Mouse (Mus musculus): Measurements from ENCODE around the gene Lman1l. TPM values are rescaled to one million over a fixed set of nuclear protein-coding genes. Genes with fewer than 3 reads are reported as not detected.

Lman1l gene
- polyA plus RNA-seq, 1 experiment from 2014 or later = not detected

DNA sequence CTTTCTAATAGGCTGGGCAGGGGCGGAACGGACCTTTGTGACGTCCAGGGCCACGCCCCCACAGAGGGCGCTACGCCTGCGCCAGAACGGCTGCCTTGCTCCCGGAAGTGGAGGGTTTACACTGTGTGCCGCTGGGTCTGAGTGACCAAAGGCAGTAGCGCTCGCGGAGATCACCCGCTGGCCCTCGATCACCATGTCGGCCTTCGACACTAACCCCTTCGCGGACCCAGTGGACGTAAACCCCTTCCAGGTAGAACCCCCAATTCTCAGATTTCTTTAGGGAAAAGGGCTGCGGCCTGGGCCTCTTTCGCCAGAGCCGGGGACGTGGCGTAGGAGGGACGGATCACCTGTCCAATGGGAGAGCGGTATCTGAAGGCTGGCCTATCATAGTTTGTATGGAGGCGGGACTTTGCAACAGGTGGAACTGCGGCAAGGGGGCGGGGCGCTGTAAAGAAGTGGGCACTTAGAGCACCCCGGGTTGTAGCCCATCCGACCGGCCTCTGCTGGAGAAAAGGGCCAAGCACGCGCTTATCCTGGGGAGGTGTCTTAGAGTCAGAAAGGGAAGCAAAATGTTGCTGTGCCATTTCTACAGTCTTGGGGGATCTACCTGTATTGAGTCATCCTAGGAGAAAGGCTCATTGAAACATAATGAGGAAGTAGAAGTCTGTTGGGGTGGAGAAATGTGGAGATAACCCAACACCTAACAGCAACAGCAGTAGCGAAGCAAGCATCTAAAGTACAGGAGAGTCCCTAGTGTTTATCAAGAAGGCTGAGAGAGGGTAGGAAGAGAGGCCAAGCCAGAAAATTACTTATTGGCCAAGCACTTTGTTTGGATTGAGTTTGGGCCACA is 59.5 kb downstream of the Lman1l start, which contains the start of gene Scamp2:
Gene Scamp2 (plus strand): TSS at position 83 of the 850 bp plus-strand sequence.
- no peaks in the 10 kb centered on the region for H3K36me3 ChIP-seq (ENCODE audit: control insufficient read depth, insufficient read depth, low read length)
- peak within 1 kb of the TSS; percentile 66 for H3K9ac ChIP-seq (ENCODE audit: low read depth, low read length)
- H3K4me2 ChIP-seq (ENCODE audit: low read depth, low read length) = peak within 1 kb of the TSS; percentile 64
- H3K9me3 ChIP-seq (ENCODE audit: control insufficient read depth, low read length) = no peaks in the 10 kb centered on the region
- H3K4me1 ChIP-seq (ENCODE audit: control insufficient read depth, insufficient read depth, low read length) = peaks cover 39% of the 10 kb centered on the region
- ATAC-seq = peak; percentile 99
- under 1% methylated on average over 37 of the region's 37 CpGs for WGBS
- H3K27me3 ChIP-seq (replicated peaks; ENCODE audit: control insufficient read depth, insufficient read depth, low read length) = no peaks in the 10 kb centered on the region
- peak within 1 kb of the TSS; percentile 40 for H3K27ac ChIP-seq (ENCODE audit: low read length)
- H3K4me3 ChIP-seq (ENCODE audit: low read length) = peak within 1 kb of the TSS; percentile 55

DNA sequence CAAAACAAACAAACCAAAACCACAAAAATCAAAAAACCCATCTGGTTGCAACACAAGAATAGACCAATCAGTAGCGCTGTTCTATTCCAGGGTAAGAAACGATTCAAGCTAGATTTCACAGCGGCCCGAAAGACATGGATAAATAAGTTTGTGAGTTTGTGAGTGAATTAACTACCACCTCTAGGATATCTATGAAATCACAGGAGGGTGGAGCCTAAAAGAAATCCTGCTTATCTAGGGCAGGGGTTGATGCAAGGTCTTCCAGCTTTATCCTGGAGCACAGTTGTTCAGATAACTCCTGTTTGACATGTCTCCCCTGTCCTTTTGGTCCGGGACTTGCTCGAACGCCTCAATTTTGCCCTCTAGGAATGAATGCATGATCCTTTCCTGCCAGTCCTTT is 60.3 kb downstream of the Lman1l start:
- 22% methylated on average over 7 of the region's 7 CpGs for WGBS
- H3K4me1 ChIP-seq (ENCODE audit: control insufficient read depth, insufficient read depth, low read length) = peaks cover 30% of the 10 kb centered on the region
- H3K36me3 ChIP-seq (ENCODE audit: control insufficient read depth, insufficient read depth, low read length) = no peaks in the 10 kb centered on the region
- H3K4me2 ChIP-seq (ENCODE audit: low read depth, low read length) = peak overlapping the region; percentile 53
- no peaks in the 10 kb centered on the region for H3K9me3 ChIP-seq (ENCODE audit: control insufficient read depth, low read length)
- no peak overlapping the region for H3K27ac ChIP-seq (ENCODE audit: low read length)
- peak overlapping the region; percentile 55 for H3K4me3 ChIP-seq (ENCODE audit: low read length)
- H3K9ac ChIP-seq (ENCODE audit: low read depth, low read length) = peak overlapping the region; percentile 66
- ATAC-seq = no peak
- no peaks in the 10 kb centered on the region for H3K27me3 ChIP-seq (replicated peaks; ENCODE audit: control insufficient read depth, insufficient read depth, low read length)

DNA sequence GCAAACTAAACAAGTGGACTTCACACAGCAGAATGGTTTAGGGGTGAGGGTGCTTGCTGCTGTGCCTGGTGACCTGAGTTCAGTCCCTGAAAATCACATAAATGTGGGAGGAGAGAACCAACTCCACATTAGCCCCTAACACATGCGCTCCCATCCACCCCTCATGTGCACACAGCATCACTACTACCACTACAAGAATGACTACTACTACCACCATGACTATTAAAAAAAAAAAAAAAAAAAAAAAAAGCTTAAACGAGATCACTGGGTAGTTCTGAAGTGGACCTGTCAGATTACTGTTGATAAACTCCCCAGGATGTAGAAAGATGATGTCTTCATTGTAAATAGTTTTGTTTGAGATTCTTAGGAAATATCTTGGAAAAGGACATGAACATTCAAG is 61.0 kb downstream of the Lman1l start:
- no peaks in the 10 kb centered on the region for H3K9me3 ChIP-seq (ENCODE audit: control insufficient read depth, low read length)
- no peak overlapping the region for H3K4me3 ChIP-seq (ENCODE audit: low read length)
- H3K27me3 ChIP-seq (replicated peaks; ENCODE audit: control insufficient read depth, insufficient read depth, low read length) = no peaks in the 10 kb centered on the region
- H3K4me1 ChIP-seq (ENCODE audit: control insufficient read depth, insufficient read depth, low read length) = peaks cover 27% of the 10 kb centered on the region
- 70% methylated on average over 2 of the region's 2 CpGs for WGBS
- H3K36me3 ChIP-seq (ENCODE audit: control insufficient read depth, insufficient read depth, low read length) = no peaks in the 10 kb centered on the region
- H3K9ac ChIP-seq (ENCODE audit: low read depth, low read length) = no peak overlapping the region
- no peak overlapping the region for H3K4me2 ChIP-seq (ENCODE audit: low read depth, low read length)
- H3K27ac ChIP-seq (ENCODE audit: low read length) = no peak overlapping the region
- no peak for ATAC-seq

DNA sequence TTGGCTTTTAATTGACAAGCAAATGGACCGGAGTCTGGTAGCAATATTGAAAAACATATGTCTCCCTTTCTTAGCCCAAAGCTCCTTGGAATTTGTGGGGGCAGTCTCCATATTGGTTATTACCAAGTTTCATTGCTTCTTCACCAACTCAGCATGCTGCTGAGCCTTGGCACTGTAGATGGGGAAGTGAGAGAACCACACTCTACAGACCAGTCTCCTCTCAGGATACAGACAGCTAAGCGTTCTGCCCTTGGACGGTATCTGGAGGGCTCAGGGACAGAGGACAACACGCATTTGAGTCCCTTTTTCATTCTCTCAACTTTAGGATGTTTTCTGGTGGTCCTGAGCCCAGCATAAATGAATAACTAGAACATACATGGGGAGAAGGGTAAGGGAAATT is 61.9 kb downstream of the Lman1l start:
- no peaks in the 10 kb centered on the region for H3K36me3 ChIP-seq (ENCODE audit: control insufficient read depth, insufficient read depth, low read length)
- no peak for ATAC-seq
- H3K27ac ChIP-seq (ENCODE audit: low read length) = no peak overlapping the region
- H3K9ac ChIP-seq (ENCODE audit: low read depth, low read length) = no peak overlapping the region
- no peaks in the 10 kb centered on the region for H3K27me3 ChIP-seq (replicated peaks; ENCODE audit: control insufficient read depth, insufficient read depth, low read length)
- 84% methylated on average over 4 of the region's 4 CpGs for WGBS
- H3K4me1 ChIP-seq (ENCODE audit: control insufficient read depth, insufficient read depth, low read length) = peaks cover 25% of the 10 kb centered on the region
- no peak overlapping the region for H3K4me3 ChIP-seq (ENCODE audit: low read length)
- H3K4me2 ChIP-seq (ENCODE audit: low read depth, low read length) = no peak overlapping the region
- no peaks in the 10 kb centered on the region for H3K9me3 ChIP-seq (ENCODE audit: control insufficient read depth, low read length)

DNA sequence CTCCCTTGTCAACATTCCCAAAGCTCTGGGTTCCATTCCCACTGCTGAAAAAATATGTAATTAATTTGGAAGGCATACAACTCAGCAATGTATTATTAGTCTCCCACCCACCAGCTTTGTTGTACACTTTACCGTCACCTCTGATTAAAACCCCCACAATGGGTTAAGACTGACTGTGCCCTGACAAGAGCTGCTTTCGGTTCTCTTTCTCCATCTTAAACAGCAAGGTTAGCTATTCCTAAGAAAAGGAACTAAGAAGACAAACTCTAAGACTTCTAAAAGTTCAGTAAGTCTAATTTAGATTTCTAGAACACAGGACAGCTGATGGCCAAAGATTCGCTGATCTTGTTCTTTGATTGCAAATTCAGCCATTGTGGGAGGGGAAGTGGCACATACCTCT is 63.4 kb downstream of the Lman1l start:
- no peak overlapping the region for H3K9ac ChIP-seq (ENCODE audit: low read depth, low read length)
- H3K27me3 ChIP-seq (replicated peaks; ENCODE audit: control insufficient read depth, insufficient read depth, low read length) = no peaks in the 10 kb centered on the region
- no peak for ATAC-seq
- 80% methylated on average over 3 of the region's 3 CpGs for WGBS
- no peak overlapping the region for H3K4me3 ChIP-seq (ENCODE audit: low read length)
- no peak overlapping the region for H3K4me2 ChIP-seq (ENCODE audit: low read depth, low read length)
- H3K9me3 ChIP-seq (ENCODE audit: control insufficient read depth, low read length) = no peaks in the 10 kb centered on the region
- H3K27ac ChIP-seq (ENCODE audit: low read length) = no peak overlapping the region
- H3K4me1 ChIP-seq (ENCODE audit: control insufficient read depth, insufficient read depth, low read length) = peaks cover 15% of the 10 kb centered on the region
- H3K36me3 ChIP-seq (ENCODE audit: control insufficient read depth, insufficient read depth, low read length) = no peaks in the 10 kb centered on the region

Other genes with a start within 250 kb of the Lman1l start
- gene Ppcdc, start 180.7 kb downstream of the Lman1l start, polyA plus RNA-seq (2015; fragmentation: Nextera tagmentation; extraction: Ambion mirVana) = 25.2 and 29.4 TPM in 2 replicates
- gene Scamp5, start 152.7 kb downstream of the Lman1l start, polyA plus RNA-seq (2015; fragmentation: Nextera tagmentation; extraction: Ambion mirVana) = 15.2 and 16.2 TPM in 2 replicates
- gene Rpp25, start 116.7 kb downstream of the Lman1l start, polyA plus RNA-seq (2015; fragmentation: Nextera tagmentation; extraction: Ambion mirVana) = 6.3 and 6.8 TPM in 2 replicates
- gene Cox5a, start 99.5 kb downstream of the Lman1l start, polyA plus RNA-seq (2015; fragmentation: Nextera tagmentation; extraction: Ambion mirVana) = 980 and 987 TPM in 2 replicates
- 13.6 and 13.7 TPM in 2 replicates for gene Fam219b, start 83.2 kb downstream of the Lman1l start, polyA plus RNA-seq (2015; fragmentation: Nextera tagmentation; extraction: Ambion mirVana)
- 58.4 and 59.4 TPM in 2 replicates for gene Mpi, start 68.0 kb downstream of the Lman1l start, polyA plus RNA-seq (2015; fragmentation: Nextera tagmentation; extraction: Ambion mirVana)
- gene Scamp2, start 59.8 kb downstream of the Lman1l start, polyA plus RNA-seq (2015; fragmentation: Nextera tagmentation; extraction: Ambion mirVana) = 95.7 and 97.2 TPM in 2 replicates
- gene Ulk3, start 31.3 kb downstream of the Lman1l start, polyA plus RNA-seq (2015; fragmentation: Nextera tagmentation; extraction: Ambion mirVana) = 18.0 and 19.0 TPM in 2 replicates
- gene Cplx3, start 14.5 kb downstream of the Lman1l start, polyA plus RNA-seq (2015; fragmentation: Nextera tagmentation; extraction: Ambion mirVana) = not detected in 2 replicates
- 35.9 and 36.6 TPM in 2 replicates for gene Csk, start 32.9 kb upstream of the Lman1l start, polyA plus RNA-seq (2015; fragmentation: Nextera tagmentation; extraction: Ambion mirVana)
- not detected in 2 replicates for gene Cyp1a2, start 62.9 kb upstream of the Lman1l start, polyA plus RNA-seq (2015; fragmentation: Nextera tagmentation; extraction: Ambion mirVana)
- not detected in 2 replicates for gene Cyp1a1, start 67.2 kb upstream of the Lman1l start, polyA plus RNA-seq (2015; fragmentation: Nextera tagmentation; extraction: Ambion mirVana)
- gene Edc3, start 87.8 kb upstream of the Lman1l start, polyA plus RNA-seq (2015; fragmentation: Nextera tagmentation; extraction: Ambion mirVana) = 27.6 and 28.4 TPM in 2 replicates
- gene Clk3, start 145.1 kb upstream of the Lman1l start, polyA plus RNA-seq (2015; fragmentation: Nextera tagmentation; extraction: Ambion mirVana) = 55.6 and 63.1 TPM in 2 replicates
- gene Arid3b, start 216.0 kb upstream of the Lman1l start, polyA plus RNA-seq (2015; fragmentation: Nextera tagmentation; extraction: Ambion mirVana) = 7.5 and 8.7 TPM in 2 replicates